Mouse (Mus musculus) liver, embryonic 14.5 days (tissue): Measurements from ENCODE around the gene Trim71. TPM values are rescaled to one million over a fixed set of nuclear protein-coding genes. Genes with fewer than 3 reads are reported as not detected.

Experiments used
- ATAC-seq: fragments of 200-750 bp; cut with Nextera tagmentation; 2 replicates; pipeline ENCODE4 v1.8.0; 2017; ENCODE audit warnings: moderate number of reproducible peaks, mild to moderate bottlenecking, moderate library complexity; ENCODE audit not compliant: insufficient read depth
- DNase-seq, 3 experiments: peaks; one replicate each; pipeline ENCODE4 v3.0.0-alpha.2; 2012 to 2013; ENCODE audit warnings: low read depth in 3 of 3, low spot score in 3 of 3
- H3K27ac ChIP-seq: fragments of 300-500 bp; sonication (generic); 2 replicates; pipeline ENCODE4 v1.5.1; 2014; ENCODE audit warnings: moderate library complexity, mild to moderate bottlenecking, control low read depth, inconsistent platforms
- H3K27me3 ChIP-seq: fragments of 300-500 bp; sonication (generic); 2 replicates; pipeline ENCODE4 v1.6.1; 2014; ENCODE audit warnings: mild to moderate bottlenecking, low read length, moderate library complexity; ENCODE audit not compliant: control insufficient read depth, insufficient read depth
- H3K36me3 ChIP-seq: fragments of 300-500 bp; sonication (generic); replicated peaks from 2 replicates; pipeline ENCODE4 v1.6.1; 2014; ENCODE audit warnings: low read depth; ENCODE audit not compliant: control insufficient read depth, insufficient read depth
- H3K4me1 ChIP-seq, 2 experiments: fragments of 200-500 bp in 1 of 2; fragments of 300-500 bp in 1 of 2; sonication (generic) in 1 of 2; replicated peaks; 2 replicates each; pipeline ENCODE4 v1.6.1; 2012 to 2014; ENCODE audit warnings: antibody characterized with exemption in 1 of 2, inconsistent platforms in 1 of 2, low read length in 1 of 2; ENCODE audit not compliant: control insufficient read depth in 2 of 2, insufficient read depth in 2 of 2
- H3K4me2 ChIP-seq: fragments of 300-500 bp; sonication (generic); 2 replicates; pipeline ENCODE4 v1.6.1; 2014; ENCODE audit warnings: low read depth, mild to moderate bottlenecking, control low read depth, moderate library complexity
- H3K4me3 ChIP-seq, 2 experiments: fragments of 200-500 bp in 1 of 2; fragments of 300-500 bp in 1 of 2; sonication (generic) in 1 of 2; 2 replicates each; pipeline ENCODE4 v1.5.1; 2012 to 2014; ENCODE audit warnings: low read depth in 2 of 2, low read length in 2 of 2, mild to moderate bottlenecking in 2 of 2, control low read depth in 1 of 2, inconsistent platforms in 1 of 2, moderate library complexity in 1 of 2; ENCODE audit not compliant: insufficient read depth in 1 of 2
- H3K9ac ChIP-seq: fragments of 300-500 bp; sonication (generic); replicated peaks from 2 replicates; pipeline ENCODE4 v1.6.1; 2014; ENCODE audit warnings: mild to moderate bottlenecking, control low read depth, moderate library complexity
- H3K9me3 ChIP-seq: fragments of 300-500 bp; sonication (generic); 2 replicates; pipeline ENCODE4 v1.6.1; 2016; ENCODE audit warnings: low read length, mixed read lengths; ENCODE audit not compliant: control insufficient read depth
- CTCF ChIP-seq: IDR thresholded peaks from 2 replicates; pipeline ENCODE4 v1.5.1; 2016; ENCODE audit warnings: antibody characterized with exemption, low read depth, control low read depth
- EP300 ChIP-seq: IDR thresholded peaks from 2 replicates; pipeline ENCODE4 v1.6.1; 2016; ENCODE audit warnings: antibody characterized with exemption, low read depth
- WGBS: fragments of 180-500 bp; shearing (Covaris S2); extraction: QIAGEN DNeasy Blood & Tissue Kit; methylation state at CpG from one replicate; pipeline ENCODE4 v1.1.7; 2014; ENCODE audit not compliant: insufficient replicate concordance; 5-methylcytosine and 5-hydroxymethylcytosine counted together
- polyA plus RNA-seq, 2 experiments: library from polyadenylated mRNA; depleted of rRNA in 1 of 2; stranded (reverse) in 1 of 2; unstranded in 1 of 2; fragments of >200 nt; fragmentation: Nextera tagmentation in 1 of 2; extraction: Ambion mirVana in 1 of 2; gene quantifications; 2 replicates each; pipeline versions ENCODE4 v1.2.1 to v1.2.3; 2012 to 2014

Trim71 gene
- polyA plus RNA-seq, 2 experiments = 0.62 to 0.74 TPM

DNA sequence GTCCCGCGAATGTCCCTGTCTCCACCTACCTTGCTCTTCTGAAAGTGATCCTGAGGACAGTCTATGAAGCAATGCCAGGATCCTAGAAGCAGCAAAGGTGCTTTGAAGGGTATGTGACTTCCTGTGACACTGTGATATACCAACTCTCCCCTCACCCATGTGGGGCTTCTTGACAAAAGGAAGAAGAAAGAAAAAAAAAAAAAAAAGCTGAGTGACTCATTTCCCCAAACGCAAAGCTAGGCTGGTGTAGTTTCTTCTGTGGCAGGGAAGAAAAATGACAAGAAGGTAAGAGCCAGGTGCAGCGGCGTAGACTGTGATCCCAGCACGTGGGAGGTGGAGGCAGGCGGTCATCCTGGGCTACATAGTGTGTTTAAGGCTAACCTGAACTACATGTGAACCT, 67.7 kb downstream of the Trim71 start:
- Histone ChIP-seq H3K4me1 (peaks cover 0 to 2% of the 10 kb centered on the region in 2 experiments; a peak in 2 of 4 replicates), H3K27me3 (no peaks in the 10 kb centered on the region), H3K36me3 (no peaks in the 10 kb centered on the region), H3K9ac (no peak overlapping the region), H3K9me3 (no peaks in the 10 kb centered on the region), H3K4me3 (no peak overlapping the region), H3K27ac (no peak overlapping the region), H3K4me2 (no peak overlapping the region)
- 58% methylated on average over 7 of the region's 7 CpGs for WGBS
- DNase-seq (no peak), ATAC-seq (no peak)
- no peak for TF ChIP-seq CTCF
- no peak for TF ChIP-seq EP300

DNA sequence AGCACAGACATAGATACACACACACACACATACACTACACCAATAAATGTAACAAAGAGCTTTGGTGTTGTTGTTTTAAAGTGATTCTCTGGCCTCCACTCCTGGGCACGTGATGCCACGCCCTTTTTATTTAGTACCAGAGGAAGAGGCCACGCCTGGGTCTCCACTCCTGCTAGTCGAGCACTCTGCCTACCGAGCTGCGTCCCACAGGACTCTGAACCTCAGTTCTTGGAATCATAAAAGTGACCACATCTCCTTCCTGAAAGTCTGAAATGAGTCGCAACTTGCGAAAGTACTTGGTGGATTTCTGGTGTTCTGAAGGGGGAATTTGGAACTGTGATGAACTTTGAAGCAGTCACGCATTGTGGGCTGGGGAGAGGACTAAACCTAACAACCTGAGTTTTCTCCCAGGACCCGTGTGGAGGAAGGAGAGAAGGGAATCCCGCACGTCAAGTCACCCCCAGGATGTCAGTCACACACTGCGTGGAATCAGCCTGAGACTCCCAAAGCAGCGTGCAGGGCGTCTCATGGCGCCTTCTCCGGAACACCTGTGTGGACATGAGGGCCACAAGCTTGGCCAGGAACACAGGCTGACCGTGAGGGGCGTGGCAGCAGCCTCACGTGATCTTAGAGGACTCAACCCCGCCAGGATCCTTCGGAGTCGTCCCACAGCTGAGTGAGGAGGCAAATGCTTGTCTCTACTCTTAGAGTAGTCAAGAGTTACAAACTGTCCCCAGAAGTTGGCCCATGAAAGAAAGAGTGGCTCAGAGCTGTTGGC, 76.5 kb downstream of the Trim71 start:
- H3K4me3 ChIP-seq = no peak overlapping the region
- H3K4me1 ChIP-seq = no peaks in the 10 kb centered on the region
- no peak for TF ChIP-seq CTCF
- no peak for TF ChIP-seq EP300
- WGBS = 56% methylated on average over 23 of the region's 23 CpGs
- ATAC-seq = no peak
- no peak overlapping the region for H3K4me2 ChIP-seq
- no peak for DNase-seq
- no peak overlapping the region for H3K9ac ChIP-seq
- no peak overlapping the region for H3K27ac ChIP-seq
- H3K9me3 ChIP-seq = no peaks in the 10 kb centered on the region
- no peaks in the 10 kb centered on the region for H3K27me3 ChIP-seq
- no peaks in the 10 kb centered on the region for H3K36me3 ChIP-seq

DNA sequence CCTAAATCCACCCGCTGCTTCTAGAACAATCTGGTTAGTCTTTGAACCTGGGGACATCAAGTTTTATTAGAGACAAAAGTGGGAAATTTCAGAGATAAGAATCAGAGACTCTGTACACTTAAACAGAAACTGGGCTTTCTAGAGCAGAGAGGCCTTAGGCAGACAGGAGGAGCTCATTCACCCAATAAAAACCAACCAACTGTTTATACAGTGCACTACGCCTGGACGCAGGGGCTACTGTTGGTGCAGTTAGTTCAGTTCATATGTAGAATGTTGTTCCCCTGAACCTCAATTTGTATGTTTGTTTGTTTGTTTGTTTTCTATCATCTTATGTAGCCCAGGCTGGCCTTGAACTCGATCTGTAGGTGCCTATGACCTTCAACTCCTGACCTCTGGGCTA, 77.4 kb downstream of the Trim71 start:
- H3K27me3 ChIP-seq = no peaks in the 10 kb centered on the region
- no peak overlapping the region for H3K9ac ChIP-seq
- DNase-seq (no peak), ATAC-seq (no peak)
- no peaks in the 10 kb centered on the region for H3K4me1 ChIP-seq
- no peaks in the 10 kb centered on the region for H3K36me3 ChIP-seq
- 68% methylated on average over 4 of the region's 4 CpGs for WGBS
- H3K27ac ChIP-seq = no peak overlapping the region
- H3K9me3 ChIP-seq = no peaks in the 10 kb centered on the region
- no peak overlapping the region for H3K4me2 ChIP-seq
- H3K4me3 ChIP-seq = no peak overlapping the region
- TF ChIP-seq EP300 (no peak), CTCF (no peak)

GRCm38 (mm10) chr9:114484771-114485170, 79.4 kb downstream of the Trim71 start:
- TF ChIP-seq CTCF (no peak), EP300 (no peak)
- DNase-seq (no peak), ATAC-seq (no peak)
- no peak overlapping the region for H3K9ac ChIP-seq
- no peak overlapping the region for H3K4me3 ChIP-seq
- WGBS = 57% methylated on average over 5 of the region's 5 CpGs
- H3K27me3 ChIP-seq = no peaks in the 10 kb centered on the region
- no peak overlapping the region for H3K27ac ChIP-seq
- no peaks in the 10 kb centered on the region for H3K36me3 ChIP-seq
- H3K9me3 ChIP-seq = no peaks in the 10 kb centered on the region
- H3K4me2 ChIP-seq = no peak overlapping the region
- H3K4me1 ChIP-seq = 0 out of 4 replicates have a peak, but pooled peaks cover 0 to under 1% of the 10 kb centered on the region in 2 experiments

DNA sequence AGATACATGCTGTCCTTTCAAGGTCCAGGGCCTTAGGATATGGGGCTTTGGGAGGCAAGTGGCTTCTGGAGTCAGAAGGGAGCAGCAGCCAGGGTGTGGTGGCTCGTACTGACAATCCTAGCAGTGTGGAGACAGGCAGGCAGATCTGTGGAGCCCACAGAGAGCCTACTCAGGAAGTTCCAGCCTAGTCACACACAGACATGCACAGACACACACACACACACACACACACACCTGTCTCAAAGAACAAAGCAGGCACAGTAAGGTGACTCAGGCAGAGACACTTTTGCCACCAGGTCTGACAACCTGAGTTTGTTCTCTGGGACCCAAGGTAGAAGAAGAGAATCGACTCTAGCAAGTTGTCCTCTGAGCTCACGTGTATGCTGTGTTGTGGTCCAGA, 83.2 kb downstream of the Trim71 start:
- H3K9ac ChIP-seq = no peak overlapping the region
- no peaks in the 10 kb centered on the region for H3K9me3 ChIP-seq
- H3K27me3 ChIP-seq = no peaks in the 10 kb centered on the region
- no peak overlapping the region for H3K4me2 ChIP-seq
- WGBS = 53% methylated on average over 3 of the region's 3 CpGs
- no peak overlapping the region for H3K4me3 ChIP-seq
- no peak for DNase-seq
- TF ChIP-seq EP300 (no peak), CTCF (no peak)
- ATAC-seq = no peak
- H3K4me1 ChIP-seq = 0 out of 4 replicates have a peak, but pooled peaks cover 0 to 1% of the 10 kb centered on the region in 2 experiments
- no peak overlapping the region for H3K27ac ChIP-seq
- no peaks in the 10 kb centered on the region for H3K36me3 ChIP-seq
